Comparison of ENCODE assay signal across 8 mouse cellular contexts in genomic region chr7:25246759-25247137, GRCm38 (mm10). TPM values are rescaled to one million over a fixed set of nuclear protein-coding genes. Genes with fewer than 3 reads are reported as not detected.
DNase-seq lines count a peak whose midpoint lies in the region; ATAC-seq lines count a peak whose summit lies in the region.

No protein-coding gene starts in this region.

- peak overlapping the region; percentile 100 for H3K9ac ChIP-seq in heart, embryonic 13.5 days

- peak overlapping the region; percentile 100 for H3K27ac ChIP-seq in heart, embryonic 13.5 days (replicated peaks)

- DNase-seq in heart, postnatal 25 days (ENCODE audit: low spot score) = no peak
- DNase-seq in Muller cell, postnatal 12 days (ENCODE audit: inconsistent ontology term) = peak; percentile 77
- peak; percentile 31 for DNase-seq in heart, postnatal 4 days
- peak; percentile 34 for DNase-seq in lung, postnatal 36 days
- no peak for DNase-seq in B cell, adult 2 months
- no peak for DNase-seq in frontal cortex, postnatal 25 days (ENCODE audit: low spot score in 2 of 2)
- no peak for DNase-seq in frontal cortex, postnatal 36 days (ENCODE audit: low spot score in 2 of 2)

- H3K9me3 ChIP-seq in heart, embryonic 13.5 days = no peaks in the 10 kb centered on the region

- ATAC-seq in heart, embryonic 13.5 days (ENCODE audit: extremely low read depth, insufficient number of reproducible peaks, low FRiP score, low TSS enrichment) = no peak

- H3K4me1 ChIP-seq in heart, embryonic 13.5 days = peaks cover 65% of the 10 kb centered on the region

- H3K36me3 ChIP-seq in heart, embryonic 13.5 days = peaks cover 46% of the 10 kb centered on the region

- peak overlapping the region; percentile 99 for H3K4me3 ChIP-seq in heart, embryonic 13.5 days

- 35% methylated on average over 4 of the region's 4 CpGs for WGBS in heart, embryonic 13.5 days

- intact Hi-C loops in heart, postnatal 25 days (cut with DNase I) = no loop called here

- no peaks in the 10 kb centered on the region for H3K27me3 ChIP-seq in heart, embryonic 13.5 days (replicated peaks)

- H3K4me2 ChIP-seq in heart, embryonic 13.5 days = peak overlapping the region; percentile 96

RNA-seq across cellular contexts. Expression of gene Erf, which starts 3.8 kb away (rescaled TPM):
- polyA plus RNA-seq in heart, embryonic 13.5 days (2015; fragmentation: Nextera tagmentation; extraction: Ambion mirVana) = 11.2 and 14.3 TPM in 2 replicates
- total RNA-seq in heart, postnatal 25 days (2021) = 10 to 100 TPM; 19.2 to 29.6 TPM
- total RNA-seq in heart, postnatal 4 days (2021) = 10 to 100 TPM; 47.5 to 53.2 TPM

RNA-seq across cellular contexts. Expression of gene Gsk3a, which starts 9.1 kb away (rescaled TPM):
- polyA plus RNA-seq in heart, embryonic 13.5 days (2015; fragmentation: Nextera tagmentation; extraction: Ambion mirVana) = 7.8 and 8.2 TPM in 2 replicates
- 10 to 100 TPM; 62.6 to 64.6 TPM for total RNA-seq in heart, postnatal 25 days (2021)
- total RNA-seq in heart, postnatal 4 days (2021) = 10 to 100 TPM; 68.2 to 70.9 TPM

RNA-seq across cellular contexts. Expression of gene Cic, which starts 20.8 kb away (rescaled TPM):
- polyA plus RNA-seq in heart, embryonic 13.5 days (2015; fragmentation: Nextera tagmentation; extraction: Ambion mirVana) = 22.9 and 23.4 TPM in 2 replicates
- 10 to 100 TPM; 61.9 to 65.9 TPM for total RNA-seq in heart, postnatal 25 days (2021)
- 100 to 1,000 TPM; 108 to 109 TPM for total RNA-seq in heart, postnatal 4 days (2021)

RNA-seq across cellular contexts. Expression of gene Zfp526, which starts 25.5 kb away (rescaled TPM):
- 2.1 TPM in 2 replicates for polyA plus RNA-seq in heart, embryonic 13.5 days (2015; fragmentation: Nextera tagmentation; extraction: Ambion mirVana)
- 1 to 10 TPM; 8.0 to 9.1 TPM for total RNA-seq in heart, postnatal 25 days (2021)
- total RNA-seq in heart, postnatal 4 days (2021) = 10 to 100 TPM in 1 of 2 experiments, 1 to 10 TPM in 1; 9.9 to 10.2 TPM

RNA-seq across cellular contexts. Expression of gene Dedd2, which starts 26.3 kb away (rescaled TPM):
- polyA plus RNA-seq in heart, embryonic 13.5 days (2015; fragmentation: Nextera tagmentation; extraction: Ambion mirVana) = 5.3 and 6.6 TPM in 2 replicates
- total RNA-seq in heart, postnatal 25 days (2021) = 10 to 100 TPM; 13.6 to 20.2 TPM
- total RNA-seq in heart, postnatal 4 days (2021) = 1 to 10 TPM; 7.2 to 9.6 TPM

Comparison
In these comparisons a context has a peak if more than half of its experiments do, and no peak if none do; other contexts are left out.
1. DNase-seq: peak in Muller cell, postnatal 12 days (single experiment), heart, postnatal 4 days (single experiment) and lung, postnatal 36 days (single experiment); none in heart, postnatal 25 days (single experiment), B cell, adult 2 months (0 of 2), frontal cortex, postnatal 25 days (0 of 2) and frontal cortex, postnatal 36 days (0 of 2).